Mouse (Mus musculus) small intestine, adult 10 weeks (tissue): ENCODE measurements around the gene Ccdc17. TPM values are rescaled to one million over a fixed set of nuclear protein-coding genes. Genes with fewer than 3 reads are reported as not detected.

Experiments
- polyA plus RNA-seq: library from polyadenylated mRNA; stranded (reverse); fragments of 350-450 nt; fragmentation: Illumina TruSeq; extraction: RNeasy Lipid Tissue Mini Kit (QIAGEN cat#74804); gene quantifications from one replicate; pipeline ENCODE4 v1.2.3, GENCODE M21; 2014; ENCODE audit warnings: low replicate concordance

Gene Ccdc17
- polyA plus RNA-seq: 4.0 TPM

DNA sequence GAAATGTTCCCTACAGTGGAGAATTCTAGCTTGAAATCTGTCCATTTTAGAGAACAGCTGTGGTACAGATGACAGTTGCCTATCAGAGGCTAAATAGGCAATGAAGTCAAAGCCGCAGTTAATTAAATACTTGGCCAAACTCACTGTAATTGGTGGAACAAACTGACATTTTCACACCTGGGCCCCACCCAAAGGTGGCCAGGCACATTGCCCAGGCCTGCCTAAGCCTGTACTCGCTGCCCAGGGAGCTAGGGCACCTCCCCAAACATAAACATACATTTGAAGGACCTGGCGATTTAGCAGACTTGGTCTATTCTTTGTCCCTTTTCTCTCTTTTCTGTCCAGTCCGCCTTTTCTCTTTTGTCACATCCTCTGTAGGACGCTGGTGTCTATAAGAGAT, at the start of gene Ccdc17:
Gene Ccdc17 (plus strand): TSS at position 276 of the 400 bp plus-strand sequence.

DNA sequence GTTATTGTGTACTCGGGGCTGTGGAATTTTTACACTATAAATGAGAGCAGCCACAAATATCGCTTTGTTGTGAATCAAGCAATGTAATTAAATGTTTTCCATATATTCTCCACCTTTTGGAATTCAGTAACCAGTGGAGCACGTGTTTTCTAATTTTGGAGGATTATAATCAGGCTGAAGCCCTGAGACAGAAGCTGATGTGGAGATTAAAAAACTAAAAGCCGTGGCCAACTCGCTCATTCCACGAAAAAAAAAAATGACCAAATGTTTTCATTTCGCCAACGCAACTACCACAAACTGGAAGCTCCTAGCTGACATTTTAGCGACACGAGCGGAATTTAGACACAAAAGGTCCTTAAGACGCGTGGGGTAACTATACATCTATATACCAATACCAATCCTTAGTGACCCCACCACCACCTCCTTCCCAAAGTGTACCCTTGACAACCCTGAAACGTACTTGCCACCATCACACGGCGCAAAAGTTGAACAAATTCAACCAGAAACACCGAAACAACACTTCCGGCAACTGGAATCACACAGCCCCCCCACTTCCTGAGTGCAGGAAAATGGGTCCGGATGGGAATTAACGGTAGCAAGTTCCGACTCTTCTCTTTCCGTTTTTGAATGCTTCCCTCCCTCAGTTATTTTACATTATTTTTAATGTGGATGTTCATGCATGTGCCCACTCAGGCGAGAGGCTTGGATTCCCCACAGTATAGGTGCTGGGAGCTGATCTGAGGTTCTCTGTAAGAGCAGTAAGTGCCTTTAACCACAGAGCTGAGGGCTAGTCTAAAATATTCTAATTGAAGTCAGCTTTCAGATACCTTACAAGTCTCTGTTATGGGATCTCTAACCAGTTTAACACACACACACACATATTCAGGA, 40.8 kb upstream of the Ccdc17 start, which contains the start of gene Tmem69:
Gene Tmem69 (minus strand): TSS at position 524 of the 888 bp plus-strand sequence.

DNA sequence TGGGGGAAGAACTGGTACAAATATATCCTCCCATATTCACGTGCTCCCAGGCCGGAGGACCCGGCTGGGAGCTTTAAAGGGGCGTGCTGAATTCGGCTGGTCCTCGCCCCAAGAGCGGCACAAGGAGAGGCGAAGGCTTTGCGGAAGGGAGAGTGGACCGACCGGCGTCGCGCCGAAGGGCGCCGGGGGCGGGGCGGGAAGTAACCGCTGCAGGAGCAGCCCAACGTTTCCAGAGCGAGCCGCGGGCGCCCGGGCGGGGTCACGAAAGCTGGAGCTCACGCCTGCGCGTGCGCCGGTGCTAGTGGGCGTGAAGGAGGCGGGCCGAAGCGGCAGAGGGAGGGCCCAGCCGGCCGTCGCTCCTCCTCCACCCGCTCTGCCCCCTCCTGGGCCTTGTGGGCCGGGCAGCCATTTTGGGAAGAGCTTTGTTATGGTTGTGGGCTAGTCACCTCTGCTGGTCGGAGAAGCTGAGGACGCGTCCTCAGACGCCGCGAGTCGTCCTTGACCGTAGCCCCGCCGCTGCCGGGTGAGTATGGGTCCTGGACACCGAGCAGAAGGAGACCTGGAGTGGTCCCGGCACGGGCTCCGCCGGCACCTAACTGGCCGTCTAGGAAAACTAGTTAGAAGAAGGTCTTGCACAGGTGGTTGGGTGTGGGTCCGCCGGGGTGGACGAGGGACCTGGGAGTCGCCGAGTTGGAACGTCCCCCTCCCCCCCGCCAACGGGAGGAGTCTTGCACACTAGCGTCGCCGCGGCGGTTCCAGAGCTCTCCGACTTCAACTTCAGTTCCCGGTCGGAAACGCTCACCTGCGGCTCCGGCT, 38.9 kb upstream of the Ccdc17 start, which contains the start of gene Gpbp1l1:
Gene Gpbp1l1 (plus strand): TSS at position 353 of the 816 bp plus-strand sequence.

DNA sequence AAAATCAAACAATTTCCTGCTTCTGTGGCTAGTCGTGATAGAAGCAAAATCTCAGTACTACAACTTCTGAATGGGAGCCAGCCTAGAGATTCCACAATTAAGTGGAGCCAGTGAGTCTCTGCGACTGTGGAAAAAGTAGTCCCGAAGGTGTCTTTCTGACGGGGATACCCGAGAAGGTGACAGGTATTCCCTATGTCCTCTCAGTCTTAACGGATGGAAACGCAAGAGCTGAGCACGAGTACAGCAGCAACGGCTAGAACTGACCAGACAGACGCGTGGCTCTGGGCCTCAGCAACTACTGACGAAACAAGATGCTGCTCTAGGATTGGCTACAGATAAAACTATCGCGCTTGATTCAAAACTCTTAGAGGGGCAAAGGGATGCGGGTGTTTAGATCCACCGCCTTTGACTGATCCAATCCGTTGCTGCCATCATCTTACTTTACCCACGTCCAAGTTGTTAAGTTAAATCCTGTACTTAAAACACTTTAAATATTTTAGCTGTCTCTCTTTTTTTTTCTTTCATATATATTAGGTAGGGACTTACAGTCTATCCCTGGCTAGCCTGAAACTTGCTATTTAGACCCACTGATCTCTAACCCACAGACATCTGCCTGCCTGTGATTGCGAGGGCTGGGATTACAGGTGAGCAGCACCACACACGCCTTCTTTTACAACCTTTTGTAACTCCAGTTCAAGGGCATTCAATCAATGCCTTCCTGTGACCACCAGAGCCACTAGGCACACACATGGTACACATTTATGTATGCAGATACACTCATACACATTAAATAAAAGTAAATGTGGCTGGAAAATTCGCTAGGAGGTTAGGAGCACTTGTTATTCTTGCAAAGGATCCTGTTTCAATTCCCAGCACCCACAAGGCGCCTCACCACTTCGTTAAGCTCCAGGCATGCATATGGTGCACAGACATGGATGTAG, 31.5 kb downstream of the Ccdc17 start, which contains the start of gene Nasp:
Gene Nasp (minus strand): TSS at position 220 of the 941 bp plus-strand sequence.

Other genes starting within 250 kb of the Ccdc17 start
- 26.9 TPM for gene Mast2, start 132.5 kb upstream of the Ccdc17 start, polyA plus RNA-seq
- 16.1 TPM for gene Ipp, start 89.1 kb upstream of the Ccdc17 start, polyA plus RNA-seq
- 88.8 TPM for gene Tmem69, start 40.7 kb upstream of the Ccdc17 start, polyA plus RNA-seq
- gene Gpbp1l1, start 39.0 kb upstream of the Ccdc17 start, polyA plus RNA-seq: 127 TPM
- gene Nasp, start 31.3 kb downstream of the Ccdc17 start, polyA plus RNA-seq: 107 TPM
- gene Akr1a1, start 55.0 kb downstream of the Ccdc17 start, polyA plus RNA-seq: 749 TPM
- gene Prdx1, start 88.9 kb downstream of the Ccdc17 start, polyA plus RNA-seq: 6,887 TPM
- 14.8 TPM for gene Mmachc, start 111.8 kb downstream of the Ccdc17 start, polyA plus RNA-seq
- 9.4 TPM for gene Ccdc163, start 111.9 kb downstream of the Ccdc17 start, polyA plus RNA-seq
- 11.7 TPM for gene Tesk2, start 124.3 kb downstream of the Ccdc17 start, polyA plus RNA-seq
- 2.6 TPM for gene Toe1, start 211.0 kb downstream of the Ccdc17 start, polyA plus RNA-seq
- gene Mutyh, start 211.1 kb downstream of the Ccdc17 start, polyA plus RNA-seq: not detected
- 0.30 TPM for gene Hpdl, start 225.1 kb downstream of the Ccdc17 start, polyA plus RNA-seq